Mouse (Mus musculus): ENCODE measurements around the gene Wdr75.

DNA sequence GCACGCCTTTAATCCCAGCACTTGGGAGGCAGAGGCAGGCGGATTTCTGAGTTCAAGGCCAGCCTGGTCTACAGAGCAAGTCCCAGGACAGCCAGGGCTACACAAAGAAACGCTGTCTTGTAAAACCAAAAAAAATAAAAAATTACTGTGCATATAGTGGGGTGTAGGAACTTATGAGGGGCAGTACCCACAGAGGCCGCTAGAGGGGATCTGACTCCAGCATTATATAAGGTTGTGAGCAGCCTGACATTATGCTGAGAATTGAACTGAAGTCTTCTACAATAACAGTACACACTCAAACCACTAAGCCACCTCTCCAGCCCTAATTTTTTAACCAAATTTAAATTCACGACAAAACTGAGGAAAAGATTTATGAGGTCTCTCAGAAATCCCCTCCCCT, 30.2 kb downstream of the Wdr75 start:
- no peak for TF ChIP-seq POLR2A (IDR thresholded peaks at IDR 0.05; ENCODE audit: control insufficient read depth, low read depth, low read length)
- TF ChIP-seq CTCF (IDR thresholded peaks at IDR 0.05; ENCODE audit: control insufficient read depth, insufficient read depth, insufficient replicate concordance, low read depth, low read length), result no peak

All from testis, adult 2 months (tissue).